Mouse (Mus musculus) megakaryocyte progenitor cell, adult 5-6 weeks (primary cell): ENCODE measurements around the gene Sec11a. TPM values are rescaled to one million over a fixed set of nuclear protein-coding genes. Genes with fewer than 3 reads are reported as not detected.

Source experiments
- ATAC-seq: replicated peaks from 2 replicates; pipeline ENCODE4 v1.8.0; 2016; ENCODE audit warnings: mild to moderate bottlenecking, moderate TSS enrichment, inconsistent platforms; ENCODE audit not compliant: poor library complexity
- total RNA-seq, 2 experiments: library from RNA; stranded (forward) in 1 of 2; stranded (reverse) in 1 of 2; fragments of 157-497, 149-512 nt in 1 of 2; fragments of 200-1000 nt in 1 of 2; gene quantifications; 2 replicates each; pipeline versions ENCODE4 v1.2.3 to v1.2.4; 2015 to 2017

Sec11a gene
- total RNA-seq, 2 experiments from 2014 or later: 228 to 452 TPM

DNA sequence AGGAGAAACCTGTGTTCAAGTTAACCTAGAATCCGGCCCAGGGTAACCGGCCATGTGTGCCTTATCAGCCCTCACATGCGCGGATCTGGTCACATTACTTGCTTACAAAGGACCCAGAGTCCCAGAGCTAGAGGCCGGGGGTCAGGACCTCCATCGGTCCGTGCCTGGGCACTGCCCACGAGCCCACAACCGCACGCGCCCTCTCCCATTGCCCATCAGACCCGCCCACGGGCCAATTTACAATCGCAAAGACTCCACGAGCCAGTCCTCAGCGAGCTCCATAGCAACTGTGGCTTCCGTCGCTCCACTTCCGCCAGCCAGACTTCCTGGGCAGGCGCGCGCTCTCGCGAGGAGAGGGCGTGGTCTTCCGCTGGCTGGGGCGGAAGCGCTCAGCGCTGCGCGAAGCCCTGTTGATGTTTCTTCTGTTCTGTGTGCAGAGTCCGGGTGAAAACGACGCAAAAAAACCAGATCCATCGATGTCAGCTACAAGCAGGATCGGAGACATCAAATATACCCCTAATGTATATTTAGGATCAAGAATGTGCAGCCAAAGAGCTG, 46.6 kb downstream of the Sec11a start, which contains the start of gene Wdr73:
TSS of gene Wdr73 (minus strand) at position 326 of the 558 bp plus-strand sequence.
- peak; percentile 93 for ATAC-seq

DNA sequence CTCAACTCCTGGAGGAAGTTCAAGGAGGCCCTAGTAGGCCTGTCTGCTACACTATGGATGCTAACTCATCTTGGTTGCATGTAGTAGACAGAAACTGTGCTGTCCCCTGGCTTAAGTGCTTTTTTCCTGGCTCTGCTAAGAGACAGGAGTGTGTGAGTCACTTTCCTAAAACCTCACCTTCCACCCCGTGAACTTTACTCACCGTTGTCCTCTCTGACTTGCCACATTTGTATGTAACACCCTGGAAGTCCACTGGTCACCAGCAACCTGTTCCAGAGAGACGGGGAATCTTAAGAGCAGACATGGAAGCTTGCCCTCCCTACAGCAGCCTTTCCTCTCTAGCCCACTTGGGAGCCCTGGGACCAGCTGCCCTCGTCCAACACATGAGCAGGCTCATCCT, 49.9 kb downstream of the Sec11a start:
- no peak for ATAC-seq

DNA sequence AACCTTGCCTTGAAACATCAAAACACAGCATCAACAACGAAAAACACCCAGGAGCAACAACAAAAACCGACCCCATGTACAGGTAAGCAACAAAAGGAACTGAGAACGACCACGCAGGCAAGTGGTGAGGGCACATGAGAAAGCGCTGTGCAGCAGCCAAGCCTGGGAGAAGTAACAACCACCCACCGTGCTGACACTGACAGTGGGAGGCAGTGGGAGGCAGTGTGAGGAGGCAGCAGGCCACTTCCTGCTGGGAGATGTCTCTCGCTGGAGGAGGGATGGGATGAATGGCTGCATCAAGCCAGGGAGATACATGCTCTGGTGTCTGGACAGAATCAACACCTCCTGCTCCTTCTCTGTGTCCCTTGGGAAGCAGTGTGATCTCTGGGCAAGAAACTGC, 50.4 kb downstream of the Sec11a start:
- ATAC-seq: no peak

DNA sequence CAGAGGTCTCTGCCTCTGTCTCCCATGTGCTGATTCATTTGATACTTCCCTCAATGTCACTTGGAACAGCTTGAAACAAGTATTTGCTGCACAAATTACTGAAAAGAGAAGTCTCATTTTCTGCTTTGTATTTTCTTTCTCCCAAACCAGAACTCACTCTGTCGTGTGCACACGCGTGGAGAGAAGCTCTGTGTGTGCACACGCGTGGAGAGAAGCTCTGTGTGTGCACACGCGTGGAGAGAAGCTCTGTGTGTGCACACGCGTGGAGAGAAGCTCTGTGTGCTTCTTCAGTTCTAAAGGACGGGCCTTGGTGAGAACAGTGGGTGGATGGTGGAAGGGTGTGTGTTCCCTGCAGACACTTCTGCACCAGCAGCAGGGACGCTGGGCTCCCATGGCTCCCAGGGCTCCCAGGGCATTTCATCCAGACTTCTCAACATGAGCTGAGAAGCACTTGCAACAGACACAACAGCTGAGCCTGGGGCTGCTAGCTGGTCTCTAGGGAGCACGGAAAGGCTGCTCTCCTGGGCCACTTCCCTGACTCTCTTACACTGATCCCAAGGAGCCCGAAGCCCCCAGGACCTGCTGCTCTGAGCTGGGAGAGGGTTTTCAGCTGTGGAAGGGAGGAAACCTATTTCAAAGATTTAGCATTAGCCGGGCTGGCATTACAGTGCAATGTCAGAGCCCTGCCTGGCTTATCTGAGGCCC, 52.6 kb downstream of the Sec11a start:
- ATAC-seq: no peak

DNA sequence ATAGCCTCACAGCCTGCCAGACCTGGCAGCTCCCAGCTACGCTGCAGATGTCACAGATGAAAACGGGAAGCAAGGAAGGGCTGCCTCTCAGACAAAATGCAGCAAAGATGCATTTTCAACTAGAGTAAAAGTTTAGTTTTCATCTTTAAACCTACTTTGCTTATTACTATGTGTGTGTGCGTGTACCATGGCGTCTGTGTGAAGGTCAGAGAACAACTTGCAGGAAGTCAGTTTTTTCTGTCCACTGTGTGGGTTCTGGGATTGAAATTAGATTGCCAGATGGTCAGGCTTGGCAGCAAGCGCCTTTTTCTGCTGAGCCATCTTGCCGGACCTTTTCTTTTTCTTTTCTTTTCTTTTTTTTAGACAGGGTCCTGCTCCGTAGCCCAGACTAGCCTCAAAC, 53.4 kb downstream of the Sec11a start:
- no peak for ATAC-seq

GRCm38 (mm10) chr7:80893753-80894129, 53.8 kb downstream of the Sec11a start:
- ATAC-seq: no peak

GRCm38 (mm10) chr7:80893086-80893752, 54.4 kb downstream of the Sec11a start:
- no peak for ATAC-seq

GRCm38 (mm10) chr7:80889841-80890241, 57.7 kb downstream of the Sec11a start:
- ATAC-seq: peak; percentile 66

DNA sequence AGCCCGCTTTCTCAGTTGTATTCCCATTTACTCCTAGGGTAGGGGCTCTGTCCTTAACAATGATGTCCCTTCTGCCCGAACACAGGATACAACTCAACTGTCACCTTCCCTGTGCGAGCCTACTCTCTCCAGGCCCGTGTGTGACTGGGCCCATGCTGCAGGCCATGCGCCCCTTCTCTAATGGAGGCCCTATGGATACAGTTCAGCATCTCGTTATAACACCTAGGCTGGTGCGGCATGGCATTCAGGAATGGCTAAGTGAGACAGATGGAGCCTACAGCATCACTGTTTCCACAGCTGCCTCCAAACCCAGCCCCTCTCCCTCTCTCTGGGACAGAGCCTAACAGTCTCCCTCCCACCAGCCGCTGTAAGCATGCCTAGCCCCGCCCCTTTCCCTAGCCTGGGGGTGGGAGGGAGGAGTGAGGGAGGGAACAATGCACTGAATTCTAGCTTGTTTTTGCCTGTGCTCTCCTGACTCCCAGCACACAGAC, 58.5 kb downstream of the Sec11a start:
- ATAC-seq: peak; percentile 61

DNA sequence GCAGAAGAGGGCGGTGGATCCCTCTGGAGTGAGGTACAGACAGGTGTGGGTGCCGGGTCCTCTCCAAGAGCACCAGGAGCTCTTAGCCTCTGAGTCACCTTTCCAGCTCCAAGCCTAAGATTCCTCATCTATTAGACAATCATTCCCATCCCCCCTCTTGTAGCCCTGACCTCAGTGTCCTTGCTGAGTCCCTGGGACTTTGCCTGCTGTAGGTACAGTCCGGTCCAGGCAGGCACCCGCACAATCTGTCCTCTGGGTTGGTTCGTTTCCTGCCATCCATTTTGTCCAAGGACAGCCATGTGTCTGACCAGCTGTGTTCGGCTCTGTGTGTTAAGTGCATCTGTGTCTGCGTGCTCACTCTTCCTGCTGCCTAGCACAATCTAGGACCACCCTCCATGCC, 59.0 kb downstream of the Sec11a start:
- ATAC-seq: no peak

- ATAC-seq: no peak
These were observed 61.9 kb downstream of the Sec11a start for GRCm38 (mm10) chr7:80885666-80886065.

- peak; percentile 97 for ATAC-seq
These were observed 64.6 kb downstream of the Sec11a start for GRCm38 (mm10) chr7:80882830-80883505.

GRCm38 (mm10) chr7:80875727-80876126, 71.9 kb downstream of the Sec11a start:
- no peak for ATAC-seq

DNA sequence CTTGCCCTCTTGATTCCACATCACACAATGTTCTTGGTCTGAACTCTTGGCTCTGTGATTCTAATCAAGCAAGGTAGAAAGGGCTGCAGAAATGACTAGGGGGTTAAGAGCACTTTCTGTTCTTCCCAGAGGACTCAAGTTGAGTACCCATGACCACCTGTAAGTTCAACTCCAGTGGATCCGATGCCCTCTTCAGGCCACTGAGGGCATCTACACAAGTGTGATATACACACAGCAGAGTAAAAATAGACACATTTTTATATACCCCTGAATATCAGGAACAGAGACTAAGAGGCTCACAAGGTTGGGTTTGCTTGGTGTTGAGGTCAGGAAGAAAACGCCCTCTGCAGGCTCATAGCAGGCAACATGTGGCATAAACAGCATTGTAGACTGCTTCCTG, 73.9 kb downstream of the Sec11a start:
- ATAC-seq: no peak

GRCm38 (mm10) chr7:80873038-80873437, 74.5 kb downstream of the Sec11a start:
- ATAC-seq: peak; percentile 83

- no peak for ATAC-seq
These were observed 78.9 kb downstream of the Sec11a start for GRCm38 (mm10) chr7:80868686-80869085.

GRCm38 (mm10) chr7:80866514-80867147, 80.9 kb downstream of the Sec11a start:
- no peak for ATAC-seq

GRCm38 (mm10) chr7:80865521-80865920, 82.1 kb downstream of the Sec11a start:
- ATAC-seq: no peak

DNA sequence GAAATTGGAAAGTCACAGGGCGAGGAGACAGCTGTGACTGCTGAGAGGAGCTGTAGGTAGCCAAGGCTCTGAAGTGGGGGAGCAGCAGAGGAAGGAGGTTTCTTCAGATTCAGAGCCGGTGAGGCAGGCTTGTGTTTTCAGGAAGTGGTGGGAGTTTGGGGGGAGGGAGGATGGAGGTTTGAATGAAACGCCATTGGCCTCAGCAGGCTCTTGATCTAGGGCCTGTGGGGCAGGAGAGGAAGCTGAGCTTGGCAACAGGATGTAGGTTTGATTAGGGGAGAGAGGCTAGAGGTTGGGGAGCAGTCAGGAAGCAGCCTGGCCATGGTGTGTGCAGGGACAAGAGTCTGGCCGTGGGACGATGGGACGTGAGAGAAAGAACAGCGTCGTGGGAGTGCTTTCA, 82.7 kb downstream of the Sec11a start:
- ATAC-seq: peak; percentile 66

GRCm38 (mm10) chr7:80864151-80864550, 83.4 kb downstream of the Sec11a start:
- ATAC-seq: no peak

DNA sequence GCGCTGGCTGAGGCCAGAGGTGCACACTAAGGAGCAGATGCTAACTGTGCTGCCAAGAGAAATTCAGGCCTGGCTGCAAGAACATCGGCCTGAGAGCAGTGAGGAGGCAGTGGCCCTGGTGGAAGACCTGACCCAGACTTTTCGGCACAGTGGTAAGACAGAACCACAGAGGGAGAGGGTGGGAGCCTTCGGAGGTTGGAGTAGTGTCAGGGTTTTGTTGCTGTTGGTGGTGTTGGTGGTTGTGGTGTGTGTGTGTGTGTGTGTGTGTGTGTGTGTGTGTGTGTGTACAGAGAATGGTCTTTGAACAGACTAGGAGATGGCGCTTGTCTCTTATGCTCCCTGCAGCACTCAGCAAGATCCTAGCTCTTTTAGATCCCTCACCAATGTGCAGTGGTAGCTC, 84.1 kb downstream of the Sec11a start:
- ATAC-seq: no peak
